Mouse (Mus musculus): Measurements from ENCODE around the gene Ttll7.

Ttll7 gene

DNA sequence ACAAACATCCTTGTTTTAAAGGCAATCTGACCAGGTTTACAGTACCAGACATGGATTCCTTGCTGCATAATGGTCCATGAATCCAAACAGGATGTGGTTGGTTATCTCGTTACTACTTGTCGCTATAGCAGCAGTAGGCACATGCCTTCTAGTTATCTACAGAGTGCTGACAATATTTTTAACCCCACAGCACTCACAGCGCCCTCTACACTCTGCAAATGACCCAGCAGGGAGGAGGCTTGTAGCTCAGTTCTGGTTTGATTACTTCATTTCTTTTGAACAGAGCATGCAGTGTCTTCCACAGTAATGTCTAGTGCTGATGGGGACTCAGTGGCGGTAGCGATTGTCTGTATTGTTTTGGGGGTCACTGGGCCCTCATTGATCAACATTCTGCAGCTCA, 56.8 kb downstream of the Ttll7 start:
- no peak for DNase-seq (ENCODE audit: extremely low read depth, low read depth, low spot score)

DNA sequence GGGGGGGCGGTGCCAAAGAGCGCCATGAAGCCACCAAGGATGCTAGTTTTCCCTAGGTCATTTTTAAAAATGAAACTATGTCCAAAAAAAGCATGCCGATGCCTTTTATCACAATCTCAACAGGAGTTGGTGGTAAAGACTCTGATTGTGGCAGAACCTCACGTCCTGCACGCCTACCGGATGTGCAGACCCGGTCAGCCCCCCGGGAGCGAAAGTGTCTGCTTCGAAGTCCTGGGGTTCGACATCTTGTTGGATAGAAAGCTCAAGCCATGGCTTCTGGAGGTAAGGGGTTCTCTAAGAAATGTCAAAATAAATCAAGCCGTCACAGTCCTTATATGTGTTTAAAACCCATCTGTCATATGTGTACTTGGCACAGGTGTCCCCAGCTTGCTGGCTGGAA, 60.9 kb downstream of the Ttll7 start:
- DNase-seq (ENCODE audit: extremely low read depth, low read depth, low spot score): no peak

- DNase-seq (ENCODE audit: extremely low read depth, low read depth, low spot score): no peak
Observed at GRCm38 (mm10) chr3:146914798-146915197, 62.6 kb downstream of the Ttll7 start.

- DNase-seq (ENCODE audit: extremely low read depth, low read depth, low spot score): no peak
Observed at GRCm38 (mm10) chr3:146917891-146918290, 65.7 kb downstream of the Ttll7 start.

- no peak for DNase-seq (ENCODE audit: extremely low read depth, low read depth, low spot score)
Observed at GRCm38 (mm10) chr3:146918323-146918722, 66.2 kb downstream of the Ttll7 start.

GRCm38 (mm10) chr3:146927311-146928015, 75.3 kb downstream of the Ttll7 start:
- DNase-seq (ENCODE audit: extremely low read depth, low read depth, low spot score): no peak

DNA sequence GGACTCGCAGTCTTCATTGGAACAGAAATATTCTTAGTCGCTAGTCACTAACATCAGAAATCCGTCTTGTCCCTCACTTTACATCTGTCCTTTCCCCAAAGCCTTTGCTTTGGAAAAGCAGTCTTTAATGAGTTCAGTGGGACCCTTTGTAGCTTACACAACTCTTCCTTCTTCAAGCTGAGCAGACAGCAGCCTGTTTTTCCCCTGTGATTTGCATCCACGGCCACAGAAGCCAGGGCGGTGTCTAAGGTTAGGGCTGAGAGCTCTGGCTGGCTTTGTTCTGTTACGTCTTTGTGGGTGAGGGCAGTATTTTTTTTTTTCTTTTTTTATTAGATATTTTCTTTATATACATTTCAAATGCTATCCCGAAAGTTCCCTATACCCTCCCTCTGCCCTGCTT, 76.0 kb downstream of the Ttll7 start:
- no peak for DNase-seq (ENCODE audit: extremely low read depth, low read depth, low spot score)

- DNase-seq (ENCODE audit: extremely low read depth, low read depth, low spot score): no peak
Observed at GRCm38 (mm10) chr3:146929011-146929410, 76.8 kb downstream of the Ttll7 start.

GRCm38 (mm10) chr3:146931190-146931589, 79.0 kb downstream of the Ttll7 start:
- DNase-seq (ENCODE audit: extremely low read depth, low read depth, low spot score): no peak

DNA sequence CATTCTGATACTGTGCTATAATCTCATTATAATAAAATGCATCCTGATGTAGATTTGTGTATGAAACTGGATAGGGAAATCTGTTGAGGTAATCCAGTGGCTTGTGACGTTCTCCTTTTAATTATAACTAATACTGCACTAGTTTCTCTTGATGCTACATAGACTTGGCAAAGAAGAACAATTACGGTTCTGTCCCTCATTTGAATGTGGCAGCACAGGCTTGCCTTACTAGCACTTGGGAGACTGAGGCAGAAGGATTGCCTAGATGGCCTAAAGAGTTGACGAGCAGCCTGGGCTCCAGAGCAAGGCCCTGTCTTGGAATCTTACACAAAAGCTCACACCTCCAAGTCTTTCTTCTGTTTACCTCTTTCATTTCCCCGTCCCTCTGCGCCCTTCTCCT, 80.3 kb downstream of the Ttll7 start:
- DNase-seq (ENCODE audit: extremely low read depth, low read depth, low spot score): no peak

DNA sequence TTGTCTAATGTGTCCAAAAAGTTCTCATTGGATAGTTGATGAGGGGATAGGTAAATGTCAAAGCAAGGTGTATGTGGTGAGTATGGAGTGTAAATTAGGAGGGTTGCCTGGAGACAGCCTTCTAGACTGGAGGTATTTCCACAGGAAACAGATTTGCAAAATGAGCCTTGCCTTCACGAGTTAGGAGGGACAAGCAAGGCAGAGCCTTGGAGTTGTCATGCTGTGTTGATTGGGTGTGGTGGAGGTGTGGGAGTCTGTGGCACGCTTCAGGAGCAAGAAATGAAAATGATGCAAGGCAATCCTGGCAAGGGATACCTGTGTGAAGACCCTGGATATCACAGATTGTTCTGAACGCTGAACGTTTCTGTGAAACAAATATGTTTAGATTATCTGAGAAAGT, 84.7 kb downstream of the Ttll7 start:
- DNase-seq (ENCODE audit: extremely low read depth, low read depth, low spot score): no peak

- DNase-seq (ENCODE audit: extremely low read depth, low read depth, low spot score): no peak
Observed at GRCm38 (mm10) chr3:146939391-146940250, 87.5 kb downstream of the Ttll7 start.

- DNase-seq (ENCODE audit: extremely low read depth, low read depth, low spot score): no peak
Observed at GRCm38 (mm10) chr3:146943101-146943500, 90.9 kb downstream of the Ttll7 start.

GRCm38 (mm10) chr3:146945342-146945741, 93.2 kb downstream of the Ttll7 start:
- no peak for DNase-seq (ENCODE audit: extremely low read depth, low read depth, low spot score)

- no peak for DNase-seq (ENCODE audit: extremely low read depth, low read depth, low spot score)
Observed at GRCm38 (mm10) chr3:146945887-146946286, 93.7 kb downstream of the Ttll7 start.

GRCm38 (mm10) chr3:146946641-146947040, 94.5 kb downstream of the Ttll7 start:
- no peak for DNase-seq (ENCODE audit: extremely low read depth, low read depth, low spot score)

DNA sequence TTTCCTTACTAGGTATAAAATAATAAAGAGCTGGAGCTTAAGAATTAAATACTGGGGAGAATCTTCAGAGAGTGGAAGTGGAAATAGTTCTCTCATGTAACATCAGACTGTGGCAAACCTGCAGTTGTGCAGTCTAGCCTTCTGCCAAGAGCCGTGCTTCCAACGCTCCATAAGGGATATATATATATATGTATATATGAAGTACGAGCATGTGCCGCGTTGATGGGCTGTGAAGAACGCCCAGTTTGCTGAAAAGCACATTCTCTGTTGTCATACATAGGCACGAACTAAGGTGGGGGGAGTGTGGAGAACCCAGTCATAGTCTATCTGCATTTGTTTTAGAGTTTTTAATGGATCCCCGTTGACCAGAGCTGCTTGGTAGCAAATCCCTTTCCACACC, 104.6 kb downstream of the Ttll7 start:
- DNase-seq (ENCODE audit: extremely low read depth, low read depth, low spot score): no peak

DNA sequence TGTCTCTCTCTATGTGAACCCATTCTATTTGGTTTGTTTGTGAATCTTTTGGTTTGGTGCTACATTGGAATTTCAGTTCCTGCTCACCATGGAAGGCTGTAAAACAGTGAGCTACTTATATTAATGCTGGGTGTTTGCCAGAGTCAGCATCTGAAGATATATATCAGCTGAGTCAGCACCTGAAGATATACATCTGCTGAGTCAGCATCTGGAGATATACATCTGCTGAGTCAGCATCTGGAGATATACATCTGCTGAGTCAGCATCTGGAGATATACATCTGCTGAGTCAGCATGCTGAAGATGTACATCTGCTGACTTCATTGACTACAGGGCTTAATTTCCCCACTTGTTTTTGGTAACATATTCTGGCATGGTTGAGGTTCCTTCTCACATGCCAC, 110.7 kb downstream of the Ttll7 start:
- DNase-seq (ENCODE audit: extremely low read depth, low read depth, low spot score): no peak

DNA sequence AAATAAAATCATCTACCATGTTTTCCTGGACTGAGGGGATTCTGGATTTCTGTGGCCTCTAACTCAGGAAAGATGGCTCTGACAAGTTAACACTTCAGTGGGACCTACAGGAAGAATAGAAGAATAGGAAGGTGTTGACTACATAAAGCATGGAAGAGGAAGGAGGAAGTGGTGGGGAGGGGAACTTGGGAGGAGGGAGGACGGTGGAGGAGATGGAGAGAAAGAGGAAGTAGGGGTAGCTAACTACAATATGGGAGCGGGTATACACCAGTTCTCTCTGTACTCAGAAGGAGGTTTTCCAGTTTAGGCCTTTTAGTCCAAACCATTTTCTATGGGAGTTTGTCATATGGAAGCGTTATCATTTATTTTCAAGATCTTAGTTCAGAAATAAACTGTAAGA, 112.2 kb downstream of the Ttll7 start:
- no peak for DNase-seq (ENCODE audit: extremely low read depth, low read depth, low spot score)

DNA sequence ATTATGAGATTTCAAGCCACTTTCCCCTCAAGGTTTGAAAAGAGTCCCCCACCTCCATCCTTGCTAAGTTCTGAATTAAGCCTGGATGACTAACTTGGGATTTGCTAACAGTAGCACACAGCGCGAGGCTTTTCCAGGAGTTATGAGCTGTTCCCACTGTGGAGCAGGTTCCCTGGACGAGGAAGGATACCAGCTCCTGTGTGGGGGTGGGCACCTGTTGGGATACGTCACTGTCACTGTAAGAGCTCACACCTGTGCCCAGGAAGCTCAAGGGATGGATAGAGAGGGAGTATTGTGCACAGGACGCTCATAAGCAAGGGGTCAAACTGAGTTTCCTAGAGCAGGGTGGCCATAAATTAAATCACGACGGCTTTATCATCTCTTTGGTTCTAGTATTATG, 115.1 kb downstream of the Ttll7 start:
- no peak for DNase-seq (ENCODE audit: extremely low read depth, low read depth, low spot score)

DNA sequence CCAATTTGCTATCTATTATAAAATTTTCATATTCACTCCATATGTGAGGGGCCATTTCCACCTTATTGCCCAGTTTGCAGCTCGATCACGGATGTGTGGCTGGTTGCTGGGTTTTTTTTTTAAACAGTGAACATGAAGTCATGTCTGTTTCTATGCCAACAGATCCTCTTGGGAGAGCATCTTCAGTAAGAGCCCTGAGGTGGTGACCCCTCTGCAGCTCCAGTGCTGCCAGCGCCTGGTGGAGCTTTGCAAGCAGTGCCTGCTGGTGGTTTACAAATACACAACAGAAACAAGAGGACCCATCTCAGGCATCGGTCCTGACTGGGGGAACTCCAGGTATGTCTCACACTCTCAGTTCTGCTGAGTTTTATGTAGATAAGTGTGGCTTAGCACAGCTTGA, 115.7 kb downstream of the Ttll7 start:
- DNase-seq (ENCODE audit: extremely low read depth, low read depth, low spot score): no peak

- no peak for DNase-seq (ENCODE audit: extremely low read depth, low read depth, low spot score)
Observed at GRCm38 (mm10) chr3:146978272-146978671, 126.1 kb downstream of the Ttll7 start.

All from fat pad, adult 2 months (tissue).